In genomic region chr6:48548314-48548713, GRCm38 (mm10) we compare ENCODE assay signal across 28 mouse cellular contexts. TPM values are rescaled to one million over a fixed set of nuclear protein-coding genes. Genes with fewer than 3 reads are reported as not detected.
DNase-seq lines count a peak whose midpoint lies in the region; ATAC-seq and TF ChIP-seq lines count a peak whose summit lies in the region.
"Had no signal": no experiment of that assay in that cellular context is flagged by ENCODE, and none has a peak within 500 bp of the region (broad histone marks: within the 10 kb centered on the region; RNA-seq: fewer than 3 reads in every experiment).

No protein-coding gene starts in this region.

- no peak for ATAC-seq in midbrain, embryonic 11.5 days (ENCODE audit: low FRiP score)
- ATAC-seq in hindbrain, postnatal 0 days: no peak
- ATAC-seq: CD4-positive, CD25-positive, alpha-beta regulatory T cell, adult 4 months; forebrain, embryonic 13.5 days; forebrain, embryonic 15.5 days; forebrain, postnatal 0 days had no signal

- no peak for TF ChIP-seq CTCF in liver, adult 2 months (IDR thresholded peaks at IDR 0.05; ENCODE audit: low read depth, low read length)
- TF ChIP-seq CTCF in hindbrain, postnatal 0 days (IDR thresholded peaks at IDR 0.05; ENCODE audit: low read depth): no peak

- no peaks in the 10 kb centered on the region for H3K79me2 ChIP-seq in liver, adult 2 months (ENCODE audit: control insufficient read depth, insufficient read depth, low read length)

- no peaks in the 10 kb centered on the region for H3K36me3 ChIP-seq in liver, adult 2 months (ENCODE audit: control insufficient read depth, insufficient read depth, low read length)
- no peaks in the 10 kb centered on the region for H3K36me3 ChIP-seq in midbrain, embryonic 11.5 days (ENCODE audit: control insufficient read depth, insufficient read depth, low read length)
- no peaks in the 10 kb centered on the region for H3K36me3 ChIP-seq in midbrain, embryonic 10.5 days
- H3K36me3 ChIP-seq in hindbrain, postnatal 0 days (ENCODE audit: insufficient read depth, low read length): no peaks in the 10 kb centered on the region
- H3K36me3 ChIP-seq: embryonic facial prominence, embryonic 10.5 days; embryonic facial prominence, embryonic 12.5 days; forebrain, embryonic 15.5 days; G1E had no signal

- H3K9ac ChIP-seq in liver, adult 2 months (ENCODE audit: low read depth, low read length): no peak overlapping the region
- H3K9ac ChIP-seq in midbrain, embryonic 11.5 days (ENCODE audit: low read length): no peak overlapping the region
- H3K9ac ChIP-seq in hindbrain, postnatal 0 days (replicated peaks; ENCODE audit: low read length): no peak overlapping the region
- H3K9ac ChIP-seq: embryonic facial prominence, embryonic 12.5 days; forebrain, embryonic 13.5 days; forebrain, embryonic 15.5 days; forebrain, postnatal 0 days had no signal

- no peak for TF ChIP-seq POLR2A in liver, adult 2 months (IDR thresholded peaks at IDR 0.05; ENCODE audit: extremely low read depth, insufficient read depth, low read length)

- 28% methylated on average over 6 of the region's 6 CpGs for WGBS in liver, adult 2 months
- WGBS in midbrain, embryonic 11.5 days: 91% methylated on average over 6 of the region's 6 CpGs
- WGBS in midbrain, embryonic 10.5 days: 89% methylated on average over 6 of the region's 6 CpGs
- WGBS in hindbrain, postnatal 0 days: 91% methylated on average over 6 of the region's 6 CpGs

- H3K4me1 ChIP-seq in liver, adult 2 months (ENCODE audit: control insufficient read depth, insufficient read depth, low read length): peaks cover 31% of the 10 kb centered on the region
- H3K4me1 ChIP-seq in midbrain, embryonic 11.5 days (ENCODE audit: control insufficient read depth, insufficient read depth, low read length): no peaks in the 10 kb centered on the region
- no peaks in the 10 kb centered on the region for H3K4me1 ChIP-seq in midbrain, embryonic 10.5 days
- peaks cover 5% of the 10 kb centered on the region for H3K4me1 ChIP-seq in brown adipose tissue, adult 24 weeks (ENCODE audit: control insufficient read depth, insufficient read depth, insufficient read length, low read length)
- H3K4me1 ChIP-seq in hindbrain, postnatal 0 days (ENCODE audit: insufficient read depth, low read length): no peaks in the 10 kb centered on the region
- H3K4me1 ChIP-seq: embryonic facial prominence, embryonic 12.5 days; forebrain, embryonic 13.5 days; forebrain, embryonic 15.5 days had no signal

- peak; percentile 94 for DNase-seq in liver, adult 2 months (ENCODE audit: extremely low read depth, low read depth, low spot score)
- DNase-seq in liver: no peak
- DNase-seq in midbrain, embryonic 11.5 days (ENCODE audit: low spot score, missing footprints): peak; percentile 53
- DNase-seq in midbrain, embryonic 10.5 days (ENCODE audit: low spot score): no peak
- DNase-seq in hindbrain, postnatal 0 days (ENCODE audit: low spot score): no peak
- no peak for DNase-seq in urinary bladder, postnatal 10 days (ENCODE audit: low spot score)
- DNase-seq: adrenal gland, postnatal 10 days; adrenal gland, postnatal 25 days; B cell, adult 2 months; cerebellum, adult 11-12 months; cerebellum, adult 2 months; cerebellum, adult 9-10 months; cerebellum, postnatal 10 days; cerebellum, postnatal 25 days; forebrain, postnatal 0 days had no signal

- no peaks in the 10 kb centered on the region for H3K27me3 ChIP-seq in liver, adult 2 months (ENCODE audit: control insufficient read depth, insufficient read depth, low read length)
- H3K27me3 ChIP-seq in midbrain, embryonic 11.5 days (ENCODE audit: control insufficient read depth, insufficient read depth, low read length): no peaks in the 10 kb centered on the region
- H3K27me3 ChIP-seq in midbrain, embryonic 10.5 days (ENCODE audit: low read depth, poor library complexity, severe bottlenecking): no peaks in the 10 kb centered on the region
- no peaks in the 10 kb centered on the region for H3K27me3 ChIP-seq in hindbrain, postnatal 0 days (ENCODE audit: insufficient read depth, low read length)
- H3K27me3 ChIP-seq: embryonic facial prominence, embryonic 12.5 days; forebrain, embryonic 13.5 days; forebrain, embryonic 15.5 days had no signal

- H3K4me2 ChIP-seq in midbrain, embryonic 11.5 days: no peak overlapping the region
- no peak overlapping the region for H3K4me2 ChIP-seq in hindbrain, postnatal 0 days (ENCODE audit: low read depth, low read length)
- H3K4me2 ChIP-seq: embryonic facial prominence, embryonic 12.5 days; forebrain, embryonic 13.5 days; forebrain, embryonic 15.5 days had no signal

- no peaks in the 10 kb centered on the region for H3K9me3 ChIP-seq in midbrain, embryonic 11.5 days (ENCODE audit: control insufficient read depth, low read length)
- H3K9me3 ChIP-seq in midbrain, embryonic 10.5 days (replicated peaks): no peaks in the 10 kb centered on the region
- H3K9me3 ChIP-seq in hindbrain, postnatal 0 days (ENCODE audit: low read length): no peaks in the 10 kb centered on the region
- H3K9me3 ChIP-seq: embryonic facial prominence, embryonic 10.5 days; embryonic facial prominence, embryonic 12.5 days; forebrain, embryonic 13.5 days; forebrain, embryonic 15.5 days; G1E had no signal

- H3K4me3 ChIP-seq in liver, adult 2 months (ENCODE audit: insufficient read depth, low read depth, low read length): no peak overlapping the region
- no peak overlapping the region for H3K4me3 ChIP-seq in midbrain, embryonic 11.5 days (ENCODE audit: low read depth, low read length)
- no peak overlapping the region for H3K4me3 ChIP-seq in midbrain, embryonic 10.5 days
- no peak overlapping the region for H3K4me3 ChIP-seq in brown adipose tissue, adult 24 weeks (ENCODE audit: insufficient read depth, low read depth, low read length)
- H3K4me3 ChIP-seq in hindbrain, postnatal 0 days (ENCODE audit: low read length): no peak overlapping the region
- H3K4me3 ChIP-seq: embryonic facial prominence, embryonic 10.5 days; embryonic facial prominence, embryonic 12.5 days; forebrain, embryonic 13.5 days; forebrain, embryonic 15.5 days had no signal

- peak overlapping the region; percentile 74 for H3K27ac ChIP-seq in liver, adult 2 months (replicated peaks; ENCODE audit: insufficient read depth, low read depth, low read length)
- no peak overlapping the region for H3K27ac ChIP-seq in midbrain, embryonic 11.5 days (ENCODE audit: low read depth, low read length)
- no peak overlapping the region for H3K27ac ChIP-seq in midbrain, embryonic 10.5 days (replicated peaks)
- H3K27ac ChIP-seq in brown adipose tissue, adult 24 weeks (replicated peaks; ENCODE audit: low read depth, low read length): peak overlapping the region; percentile 40
- no peak overlapping the region for H3K27ac ChIP-seq in hindbrain, postnatal 0 days
- H3K27ac ChIP-seq: embryonic facial prominence, embryonic 10.5 days; embryonic facial prominence, embryonic 12.5 days; forebrain, embryonic 13.5 days; forebrain, embryonic 15.5 days had no signal

RNA-seq across cellular contexts. Expression of gene Lrrc61, which starts 6.3 kb away (rescaled TPM):
- 3.2 and 3.3 TPM in 2 replicates for total RNA-seq in liver, adult 2 months (2014; rRNA removed)
- polyA plus RNA-seq in liver, adult 2 months (2012; rRNA removed): 8.5 and 10.1 TPM in 2 replicates
- 15.5 and 15.9 TPM in 2 replicates for polyA plus RNA-seq in midbrain, embryonic 11.5 days (2014; fragmentation: Nextera tagmentation; extraction: Ambion mirVana)
- polyA plus RNA-seq in midbrain, embryonic 10.5 days (2016; fragmentation: Nextera tagmentation; extraction: Ambion mirVana): 17.1 and 21.8 TPM in 2 replicates
- polyA plus RNA-seq in brown adipose tissue, adult 24 weeks (2012; ENCODE audit: insufficient read depth, insufficient read length, missing spikeins): 9.1 and 22.4 TPM in 2 replicates
- total RNA-seq in hindbrain, postnatal 0 days (2014; rRNA removed): 32.0 and 50.1 TPM in 2 replicates
- 14.2 and 15.7 TPM in 2 replicates for polyA plus RNA-seq in hindbrain, postnatal 0 days (2015; fragmentation: Nextera tagmentation; extraction: Ambion mirVana)
- polyA plus RNA-seq: G1E had no signal

RNA-seq across cellular contexts. Expression of gene Atp6v0e2, which starts 10.9 kb away (rescaled TPM):
- 0.37 and 0.47 TPM in 2 replicates for total RNA-seq in liver, adult 2 months (2014; rRNA removed)
- polyA plus RNA-seq in liver, adult 2 months (2012; rRNA removed): 0.96 and 1.7 TPM in 2 replicates
- polyA plus RNA-seq in midbrain, embryonic 11.5 days (2014; fragmentation: Nextera tagmentation; extraction: Ambion mirVana): 64.4 and 71.4 TPM in 2 replicates
- polyA plus RNA-seq in midbrain, embryonic 10.5 days (2016; fragmentation: Nextera tagmentation; extraction: Ambion mirVana): 59.0 and 71.9 TPM in 2 replicates
- 3.1 and 4.0 TPM in 2 replicates for polyA plus RNA-seq in brown adipose tissue, adult 24 weeks (2012; ENCODE audit: insufficient read depth, insufficient read length, missing spikeins)
- 407 and 443 TPM in 2 replicates for total RNA-seq in hindbrain, postnatal 0 days (2014; rRNA removed)
- polyA plus RNA-seq in hindbrain, postnatal 0 days (2015; fragmentation: Nextera tagmentation; extraction: Ambion mirVana): 446 and 455 TPM in 2 replicates
- total RNA-seq: CH12.LX had no signal
- polyA plus RNA-seq: CD4-positive, CD25-positive, alpha-beta regulatory T cell, adult 4 months; G1E had no signal

RNA-seq across cellular contexts. Expression of gene Rarres2, which starts 24.3 kb away (rescaled TPM):
- 1,102 and 1,282 TPM in 2 replicates for total RNA-seq in liver, adult 2 months (2014; rRNA removed)
- polyA plus RNA-seq in liver, adult 2 months (2012; rRNA removed): 1,074 and 1,160 TPM in 2 replicates
- polyA plus RNA-seq in midbrain, embryonic 11.5 days (2014; fragmentation: Nextera tagmentation; extraction: Ambion mirVana): 1.4 and 1.6 TPM in 2 replicates
- polyA plus RNA-seq in midbrain, embryonic 10.5 days (2016; fragmentation: Nextera tagmentation; extraction: Ambion mirVana): 0.51 and 1.3 TPM in 2 replicates
- polyA plus RNA-seq in brown adipose tissue, adult 24 weeks (2012; ENCODE audit: insufficient read depth, insufficient read length, missing spikeins): 260 and 356 TPM in 2 replicates
- total RNA-seq in hindbrain, postnatal 0 days (2014; rRNA removed): 2.7 and 4.3 TPM in 2 replicates
- 10.0 and 10.4 TPM in 2 replicates for polyA plus RNA-seq in hindbrain, postnatal 0 days (2015; fragmentation: Nextera tagmentation; extraction: Ambion mirVana)
- polyA plus RNA-seq: G1E had no signal

RNA-seq across cellular contexts. Expression of gene Gm45021, which starts 41.1 kb away (rescaled TPM):
- total RNA-seq in liver, adult 2 months (2014; rRNA removed): not detected in 2 replicates
- not detected in 2 replicates for polyA plus RNA-seq in liver, adult 2 months (2012; rRNA removed)
- not detected in 2 replicates for polyA plus RNA-seq in midbrain, embryonic 11.5 days (2014; fragmentation: Nextera tagmentation; extraction: Ambion mirVana)
- not detected in 2 replicates for polyA plus RNA-seq in midbrain, embryonic 10.5 days (2016; fragmentation: Nextera tagmentation; extraction: Ambion mirVana)
- not detected in 2 replicates for polyA plus RNA-seq in brown adipose tissue, adult 24 weeks (2012; ENCODE audit: insufficient read depth, insufficient read length, missing spikeins)
- total RNA-seq in hindbrain, postnatal 0 days (2014; rRNA removed): not detected in 2 replicates
- not detected in 2 replicates for polyA plus RNA-seq in hindbrain, postnatal 0 days (2015; fragmentation: Nextera tagmentation; extraction: Ambion mirVana)
- total RNA-seq: adrenal gland, adult 18-20 months; adrenal gland, postnatal 10 days; adrenal gland, postnatal 25 days; adrenal gland, postnatal 4 days; CH12.LX; forebrain, postnatal 0 days; G1E had no signal
- polyA plus RNA-seq: brain, embryonic 14.5 days; CD4-positive, CD25-positive, alpha-beta regulatory T cell, adult 4 months; cerebellum, adult 2 months; embryonic facial prominence, embryonic 10.5 days; embryonic facial prominence, embryonic 12.5 days; embryonic facial prominence, embryonic 14.5 days; forebrain, embryonic 11.5 days; forebrain, embryonic 13.5 days; forebrain, embryonic 15.5 days; forebrain, postnatal 0 days; G1E had no signal

RNA-seq across cellular contexts. Expression of gene Repin1, which starts 45.4 kb away (rescaled TPM):
- total RNA-seq in liver, adult 2 months (2014; rRNA removed): 31.1 and 47.2 TPM in 2 replicates
- 73.6 and 74.7 TPM in 2 replicates for polyA plus RNA-seq in liver, adult 2 months (2012; rRNA removed)
- 39.9 and 44.1 TPM in 2 replicates for polyA plus RNA-seq in midbrain, embryonic 11.5 days (2014; fragmentation: Nextera tagmentation; extraction: Ambion mirVana)
- 58.9 and 59.4 TPM in 2 replicates for polyA plus RNA-seq in midbrain, embryonic 10.5 days (2016; fragmentation: Nextera tagmentation; extraction: Ambion mirVana)
- polyA plus RNA-seq in brown adipose tissue, adult 24 weeks (2012; ENCODE audit: insufficient read depth, insufficient read length, missing spikeins): 14.1 and 17.4 TPM in 2 replicates
- 83.1 and 86.9 TPM in 2 replicates for total RNA-seq in hindbrain, postnatal 0 days (2014; rRNA removed)
- polyA plus RNA-seq in hindbrain, postnatal 0 days (2015; fragmentation: Nextera tagmentation; extraction: Ambion mirVana): 40.6 and 41.2 TPM in 2 replicates
- polyA plus RNA-seq: G1E had no signal

Comparison
In these comparisons a context has a peak if more than half of its experiments do, and no peak if none do; other contexts are left out.
1. DNase-seq: peak in liver, adult 2 months (single experiment) and midbrain, embryonic 11.5 days (single experiment); none in liver (single experiment), midbrain, embryonic 10.5 days (single experiment), hindbrain, postnatal 0 days (single experiment) and urinary bladder, postnatal 10 days (single experiment).
2. H3K27ac ChIP-seq: peak in liver, adult 2 months (single experiment) and brown adipose tissue, adult 24 weeks (single experiment); none in midbrain, embryonic 11.5 days (single experiment), midbrain, embryonic 10.5 days (single experiment) and hindbrain, postnatal 0 days (single experiment).
3. RNA of gene Atp6v0e2, which starts 10.9 kb away (polyA plus RNA-seq): 446 to 455 TPM in hindbrain, postnatal 0 days, 64.4 to 71.4 TPM in midbrain, embryonic 11.5 days and 59.0 to 71.9 TPM in midbrain, embryonic 10.5 days; 3.1 to 4.0 TPM in brown adipose tissue, adult 24 weeks and 0.96 to 1.7 TPM in liver, adult 2 months; every median in the first group is over 10 times any median in the second.
4. RNA of gene Rarres2, which starts 24.3 kb away (polyA plus RNA-seq): 1,074 to 1,160 TPM in liver, adult 2 months and 260 to 356 TPM in brown adipose tissue, adult 24 weeks; 10.0 to 10.4 TPM in hindbrain, postnatal 0 days, 1.4 to 1.6 TPM in midbrain, embryonic 11.5 days and 0.51 to 1.3 TPM in midbrain, embryonic 10.5 days; every median in the first group is over 10 times any median in the second.